11 mouse cellular contexts compared by ENCODE assay signal in genomic region chr14:55510125-55510731, GRCm38 (mm10). TPM values are rescaled to one million over a fixed set of nuclear protein-coding genes. Genes with fewer than 3 reads are reported as not detected.
DNase-seq lines count a peak whose midpoint lies in the region; ATAC-seq and TF ChIP-seq lines count a peak whose summit lies in the region.
"Had no signal": no experiment of that assay in that cellular context is flagged by ENCODE, and none has a peak within 500 bp of the region (broad histone marks: within the 10 kb centered on the region; RNA-seq: fewer than 3 reads in every experiment).

Gene Cpne6, plus strand, starts transcription at chr14:55510445.

- peak; percentile 45; the same call in 1 of the 2 replicates for TF ChIP-seq POLR2A in cortical plate, adult 2 months (IDR thresholded peaks at IDR 0.05; ENCODE audit: extremely low read depth, insufficient read depth, low read length)

- no peaks in the 10 kb centered on the region for H3K36me3 ChIP-seq in heart, embryonic 13.5 days
- H3K36me3 ChIP-seq in midbrain, embryonic 16.5 days (ENCODE audit: control insufficient read depth, insufficient read depth, low read length): peaks cover 6% of the 10 kb centered on the region; the same call in 1 of the 2 replicates
- H3K36me3 ChIP-seq: midbrain, embryonic 12.5 days had no signal

- H3K4me3 ChIP-seq in heart, embryonic 13.5 days: no peak within 1 kb of the TSS
- H3K4me3 ChIP-seq in cortical plate, adult 2 months (ENCODE audit: insufficient read depth, low read length): peak within 1 kb of the TSS; percentile 75
- no peak within 1 kb of the TSS for H3K4me3 ChIP-seq in midbrain, embryonic 16.5 days (ENCODE audit: low read depth, low read length)
- H3K4me3 ChIP-seq: gastrocnemius, adult 2 months; midbrain, embryonic 12.5 days had no signal

- H3K9me3 ChIP-seq in heart, embryonic 13.5 days: no peaks in the 10 kb centered on the region
- H3K9me3 ChIP-seq in midbrain, embryonic 16.5 days (replicated peaks; ENCODE audit: control insufficient read depth, low read length, poor library complexity, severe bottlenecking): no peaks in the 10 kb centered on the region
- H3K9me3 ChIP-seq: midbrain, embryonic 12.5 days had no signal

- H3K4me1 ChIP-seq in heart, embryonic 13.5 days: peaks cover 13% of the 10 kb centered on the region
- no peaks in the 10 kb centered on the region for H3K4me1 ChIP-seq in cortical plate, adult 2 months (ENCODE audit: control insufficient read depth, insufficient read depth, low read length)
- no peaks in the 10 kb centered on the region for H3K4me1 ChIP-seq in midbrain, embryonic 16.5 days (ENCODE audit: control insufficient read depth, insufficient read depth, low read length)

- H3K4me2 ChIP-seq in heart, embryonic 13.5 days: peak within 1 kb of the TSS; percentile 42
- no peak within 1 kb of the TSS; the same call in 1 of the 2 replicates for H3K4me2 ChIP-seq in midbrain, embryonic 16.5 days (ENCODE audit: low read length)
- H3K4me2 ChIP-seq: midbrain, embryonic 12.5 days had no signal

- TF ChIP-seq CTCF in cortical plate, adult 2 months (IDR thresholded peaks at IDR 0.05; ENCODE audit: extremely low read depth, insufficient read depth, low read length): no peak

- ATAC-seq in heart, embryonic 13.5 days (ENCODE audit: extremely low read depth, insufficient number of reproducible peaks, low FRiP score, low TSS enrichment): no peak
- 0 out of 2 replicates have a peak, but pooled peaks have one; percentile 14 for ATAC-seq in midbrain, embryonic 16.5 days
- ATAC-seq: activated CD4-positive, CD25-positive, alpha-beta regulatory T cell, adult 4 months had no signal

- no peak within 1 kb of the TSS for H3K27ac ChIP-seq in heart, embryonic 13.5 days (replicated peaks)
- peak within 1 kb of the TSS; percentile 75 for H3K27ac ChIP-seq in cortical plate, adult 2 months (ENCODE audit: insufficient read depth, low read length)
- H3K27ac ChIP-seq in midbrain, embryonic 16.5 days (ENCODE audit: low read length): no peak within 1 kb of the TSS
- H3K27ac ChIP-seq: gastrocnemius, adult 2 months; midbrain, embryonic 12.5 days had no signal

- peak within 1 kb of the TSS; percentile 17; the same call in 1 of the 2 replicates for H3K9ac ChIP-seq in heart, embryonic 13.5 days
- peak within 1 kb of the TSS; percentile 51 for H3K9ac ChIP-seq in midbrain, embryonic 16.5 days (ENCODE audit: low read depth, low read length)
- H3K9ac ChIP-seq: midbrain, embryonic 12.5 days had no signal

- WGBS in heart, embryonic 13.5 days: 56% methylated on average over 21 of the region's 22 CpGs
- 75% methylated on average over 20 of the region's 22 CpGs for WGBS in midbrain, embryonic 16.5 days

- DNase-seq in heart, postnatal 14 days: no peak
- DNase-seq in layer of hippocampus, adult 18-20 months (ENCODE audit: low spot score in 2 of 2): peak; percentile 65 to 73
- no peak for DNase-seq in kidney, adult 11 months
- no peak for DNase-seq in gastrocnemius, adult 8-10 months (ENCODE audit: low spot score in 2 of 2)
- no peak for DNase-seq in adrenal gland, adult 2 months
- DNase-seq: gastrocnemius, adult 2 months had no signal

- intact Hi-C loops in heart, postnatal 14 days (cut with DNase I): no loop called here

- peaks cover 66% of the 10 kb centered on the region for H3K27me3 ChIP-seq in heart, embryonic 13.5 days (replicated peaks)
- H3K27me3 ChIP-seq in midbrain, embryonic 16.5 days (ENCODE audit: control insufficient read depth, insufficient read depth, low read depth, low read length): no peaks in the 10 kb centered on the region

RNA-seq across cellular contexts. Expression of gene Cpne6, which starts in this region (rescaled TPM):
- 0.43 and 0.47 TPM in 2 replicates for polyA plus RNA-seq in heart, embryonic 13.5 days (2015; fragmentation: Nextera tagmentation; extraction: Ambion mirVana)
- not detected for total RNA-seq in heart, postnatal 14 days (2021)
- polyA plus RNA-seq in cortical plate, adult 2 months (2012; rRNA removed): 195 and 268 TPM in 2 replicates
- 100 to 1,000 TPM; 653 to 657 TPM for total RNA-seq in layer of hippocampus, adult 18-20 months (2021)
- 2.2 and 3.4 TPM in 2 replicates for polyA plus RNA-seq in midbrain, embryonic 16.5 days (2015; fragmentation: Nextera tagmentation; extraction: Ambion mirVana)
- total RNA-seq in gastrocnemius, adult 8-10 months (2022): not detected
- total RNA-seq in adrenal gland, adult 2 months (2021): not detected
- polyA plus RNA-seq in adrenal gland, adult 2 months (2012; rRNA removed): 0.13 and 0.33 TPM in 2 replicates
- total RNA-seq: gastrocnemius, adult 2 months had no signal
- polyA plus RNA-seq: activated CD4-positive, CD25-positive, alpha-beta regulatory T cell, adult 4 months had no signal

Comparison
In these comparisons a context has a peak if more than half of its experiments do, and no peak if none do; other contexts are left out.
1. RNA of gene Cpne6 (total RNA-seq): 653 to 657 TPM in layer of hippocampus, adult 18-20 months; not detected in adrenal gland, adult 2 months, not detected in gastrocnemius, adult 8-10 months and not detected in heart, postnatal 14 days; every median in the first group is over 100 times any median in the second.
2. RNA of gene Cpne6 (polyA plus RNA-seq): 195 to 268 TPM in cortical plate, adult 2 months; 2.2 to 3.4 TPM in midbrain, embryonic 16.5 days, 0.43 to 0.47 TPM in heart, embryonic 13.5 days and 0.13 to 0.33 TPM in adrenal gland, adult 2 months; every median in the first group is over 10 times any median in the second.
3. DNase-seq: peak in layer of hippocampus, adult 18-20 months (2 of 2); none in heart, postnatal 14 days (0 of 2), kidney, adult 11 months (single experiment), gastrocnemius, adult 8-10 months (0 of 2) and adrenal gland, adult 2 months (single experiment).